Mouse (Mus musculus): ENCODE measurements around the gene Mmrn2. TPM values are rescaled to one million over a fixed set of nuclear protein-coding genes. Genes with fewer than 3 reads are reported as not detected.
"Not testable (repeated sequence)": the region's sequence is repeated elsewhere in the genome, so short reads cannot be mapped to it uniquely, and the experiment has no call there.

Mmrn2 gene
- polyA plus RNA-seq, 3 experiments from 2014 or later, result 0.11 TPM; not detected in 2

DNA sequence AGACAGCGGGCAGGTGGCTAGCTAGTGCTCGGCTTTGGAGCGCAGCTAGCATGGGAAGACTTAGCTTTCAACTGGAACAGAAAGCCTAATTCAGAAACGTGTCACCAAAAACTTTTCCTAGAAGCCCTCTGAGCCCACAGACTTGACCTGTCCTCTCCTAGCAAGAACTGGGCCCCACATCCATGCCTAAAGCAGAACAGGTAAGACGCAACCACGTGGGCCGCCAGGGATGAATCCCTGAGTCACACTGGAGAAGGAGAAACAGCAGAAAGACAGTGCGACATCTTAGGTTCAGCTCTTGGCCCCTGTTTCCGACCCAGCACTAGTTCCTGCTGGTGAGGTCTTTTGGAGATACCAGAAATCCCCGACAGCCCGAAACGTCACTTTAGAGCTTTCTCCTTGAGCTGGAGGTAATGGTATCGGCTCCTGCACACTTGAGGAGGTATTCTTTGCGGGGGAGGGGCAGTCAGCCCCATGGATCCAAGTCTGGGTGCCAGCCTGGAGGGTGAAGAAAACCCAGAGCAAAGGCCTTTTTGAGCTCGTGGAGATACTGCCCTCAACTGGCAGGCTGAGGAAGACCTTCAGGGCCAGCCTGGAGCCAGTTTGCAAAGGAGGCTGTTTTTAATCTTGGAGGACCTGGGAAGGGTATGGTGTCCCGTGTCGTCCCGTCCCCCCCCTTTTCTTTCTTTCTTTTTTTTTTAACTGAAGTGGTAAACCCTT, 12.4 kb upstream of the Mmrn2 start:
- peak; percentile 48 for ATAC-seq

GRCm38 (mm10) chr14:34363490-34364253, 11.6 kb upstream of the Mmrn2 start:
- ATAC-seq, result peak; percentile 71

- not testable (repeated sequence) for ATAC-seq
Observed at GRCm38 (mm10) chr14:34364254-34365146, 10.8 kb upstream of the Mmrn2 start.

- no peak for ATAC-seq
Observed at GRCm38 (mm10) chr14:34365147-34365507, 10.1 kb upstream of the Mmrn2 start.

GRCm38 (mm10) chr14:34370203-34370602, 5.1 kb upstream of the Mmrn2 start:
- ATAC-seq, result no peak

- ATAC-seq, result no peak
Observed at GRCm38 (mm10) chr14:34370921-34371320, 4.3 kb upstream of the Mmrn2 start.

- ATAC-seq, result no peak
Observed at GRCm38 (mm10) chr14:34371763-34372162, 3.5 kb upstream of the Mmrn2 start.

GRCm38 (mm10) chr14:34372646-34373045, 2.6 kb upstream of the Mmrn2 start:
- no peak for ATAC-seq

DNA sequence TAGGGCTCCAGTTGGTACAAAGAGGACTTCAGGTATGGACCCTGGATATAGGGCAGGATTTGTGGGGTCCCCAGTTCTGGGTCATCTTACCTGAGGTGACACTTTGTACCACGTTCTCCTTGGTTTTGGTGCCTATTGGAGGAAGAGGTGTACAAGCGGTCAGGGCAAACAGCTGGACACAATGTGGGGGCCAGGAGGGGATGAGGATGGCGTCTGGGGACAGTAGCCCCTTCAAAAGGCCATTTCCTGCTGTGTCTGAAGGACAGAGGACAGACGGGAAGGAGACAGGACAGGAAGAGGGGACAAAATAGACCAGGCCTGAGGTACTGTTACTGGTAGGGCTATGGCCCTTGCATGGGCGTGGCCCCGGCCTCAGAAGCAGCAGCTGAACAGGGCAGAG, 1.7 kb upstream of the Mmrn2 start:
- ATAC-seq, result no peak

GRCm38 (mm10) chr14:34374577-34374976, 688 bp upstream of the Mmrn2 start, which contains the start of gene Sncg:
TSS of gene Sncg (minus strand) at chr14:34374789.
- ATAC-seq, result no peak

GRCm38 (mm10) chr14:34375941-34376340, 676 bp downstream of the Mmrn2 start:
- ATAC-seq, result no peak

DNA sequence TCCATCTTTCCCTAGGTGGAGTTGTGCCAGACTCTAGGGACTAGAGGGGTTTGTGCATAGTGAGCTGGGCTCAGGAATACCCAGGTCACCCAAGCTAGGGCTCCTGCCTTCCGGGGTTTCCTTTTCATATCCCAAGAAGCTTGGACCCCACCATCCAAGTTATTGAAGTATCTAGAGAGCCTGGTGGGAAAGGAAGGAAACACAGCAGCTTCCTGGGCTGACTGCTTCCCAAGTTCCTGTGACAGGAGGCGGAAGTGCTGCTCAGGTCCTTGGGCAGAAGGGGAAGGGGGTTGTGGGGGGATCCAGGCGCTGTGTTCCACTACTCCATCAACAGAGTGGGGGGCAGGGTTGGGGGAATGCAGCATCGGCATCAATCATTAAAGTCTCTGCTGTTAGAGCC, 1.9 kb downstream of the Mmrn2 start:
- ATAC-seq, result no peak

GRCm38 (mm10) chr14:34378560-34379331, 3.5 kb downstream of the Mmrn2 start:
- no peak for ATAC-seq

- no peak for ATAC-seq
Observed at GRCm38 (mm10) chr14:34382921-34383704, 7.8 kb downstream of the Mmrn2 start.

GRCm38 (mm10) chr14:34393295-34393694, 18.0 kb downstream of the Mmrn2 start:
- ATAC-seq, result no peak

GRCm38 (mm10) chr14:34397871-34398270, 22.6 kb downstream of the Mmrn2 start:
- ATAC-seq, result no peak

- ATAC-seq, result no peak
Observed at GRCm38 (mm10) chr14:34398901-34399300, 23.6 kb downstream of the Mmrn2 start.

DNA sequence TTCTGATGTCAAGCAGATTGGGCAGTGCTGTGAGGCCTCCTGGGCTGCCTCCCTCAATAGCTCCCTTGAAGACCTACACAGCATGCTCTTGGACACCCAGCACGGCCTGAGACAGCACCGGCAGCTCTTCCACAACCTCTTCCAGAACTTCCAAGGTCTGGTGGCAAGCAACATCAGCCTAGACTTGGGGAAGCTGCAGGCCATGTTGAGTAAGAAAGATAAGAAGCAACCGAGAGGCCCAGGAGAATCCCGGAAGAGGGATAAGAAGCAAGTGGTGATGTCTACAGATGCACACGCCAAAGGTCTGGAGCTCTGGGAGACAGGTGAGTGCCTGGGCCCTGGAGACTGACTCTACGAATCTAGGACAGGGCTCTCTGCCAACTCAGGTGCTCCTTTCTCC, 24.0 kb downstream of the Mmrn2 start:
- ATAC-seq, result no peak

DNA sequence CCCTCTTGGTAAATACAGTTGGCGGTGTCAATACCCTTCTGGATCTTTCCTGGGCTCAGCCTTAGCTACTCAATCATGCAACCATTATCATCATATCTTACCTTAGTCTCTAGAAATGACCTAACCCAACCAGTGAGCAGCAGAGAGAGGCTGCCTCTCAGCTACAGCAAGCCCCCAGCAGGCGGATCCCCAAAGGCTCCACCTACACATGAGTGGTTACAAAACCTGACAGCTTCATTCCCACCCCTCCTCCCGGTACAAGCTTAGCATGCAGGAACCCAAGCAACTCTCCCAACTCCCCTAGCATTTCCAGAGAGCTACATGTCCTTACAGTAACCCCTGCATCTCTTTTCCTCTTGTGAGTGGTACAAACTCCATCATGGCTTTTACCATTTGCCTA, 24.8 kb downstream of the Mmrn2 start:
- ATAC-seq, result no peak

DNA sequence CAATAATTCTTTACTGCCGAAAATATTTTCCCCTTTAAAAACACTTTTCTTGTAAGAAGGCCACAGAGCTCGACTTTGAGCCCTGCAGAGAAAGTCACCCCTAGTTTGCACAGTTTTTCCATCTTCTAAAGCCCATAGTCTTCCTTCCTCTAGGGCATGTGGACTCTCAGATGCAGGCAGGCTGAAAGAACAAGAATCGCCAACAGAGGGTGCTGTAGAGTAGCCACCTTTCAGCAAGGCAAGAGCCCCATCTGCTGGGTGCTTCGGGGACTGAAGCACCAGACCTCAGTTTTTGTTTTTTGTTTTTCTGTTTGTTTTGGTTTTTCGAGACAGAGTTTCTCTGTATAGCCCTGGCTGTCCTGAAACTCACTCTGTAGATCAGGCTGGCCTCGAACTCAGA, 25.9 kb downstream of the Mmrn2 start:
- peak; percentile 89 for ATAC-seq

DNA sequence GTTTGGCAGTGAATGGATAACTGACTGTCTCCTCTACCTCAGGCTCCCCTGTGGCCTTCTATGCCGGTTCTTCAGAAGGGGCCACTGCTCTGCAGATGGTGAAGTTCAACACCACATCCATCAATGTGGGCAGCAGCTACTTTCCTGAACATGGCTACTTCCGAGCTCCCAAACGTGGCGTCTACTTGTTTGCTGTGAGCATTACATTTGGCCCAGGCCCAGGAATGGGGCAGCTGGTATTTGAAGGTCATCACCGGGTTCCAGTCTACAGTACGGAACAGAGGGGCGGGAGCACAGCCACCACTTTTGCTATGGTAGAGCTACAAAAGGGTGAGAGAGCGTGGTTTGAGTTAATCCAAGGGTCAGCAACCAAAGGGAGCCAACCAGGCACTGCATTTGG, 27.6 kb downstream of the Mmrn2 start:
- ATAC-seq, result no peak
